Mouse (Mus musculus): ENCODE results near the gene Dbnl.

Dbnl gene

GRCm38 (mm10) chr11:5788056-5789014 is at the start of gene Dbnl:
TSS of gene Dbnl (plus strand) at chr11:5788488.
- in situ Hi-C loops (cut with MboI, MseI) = loop anchor here in 1 of 2 experiments (5.0 to 10.0 kb wide), 2 partner anchors 76 to 304 kb away; no protein-coding TSS in a partner anchor

DNA sequence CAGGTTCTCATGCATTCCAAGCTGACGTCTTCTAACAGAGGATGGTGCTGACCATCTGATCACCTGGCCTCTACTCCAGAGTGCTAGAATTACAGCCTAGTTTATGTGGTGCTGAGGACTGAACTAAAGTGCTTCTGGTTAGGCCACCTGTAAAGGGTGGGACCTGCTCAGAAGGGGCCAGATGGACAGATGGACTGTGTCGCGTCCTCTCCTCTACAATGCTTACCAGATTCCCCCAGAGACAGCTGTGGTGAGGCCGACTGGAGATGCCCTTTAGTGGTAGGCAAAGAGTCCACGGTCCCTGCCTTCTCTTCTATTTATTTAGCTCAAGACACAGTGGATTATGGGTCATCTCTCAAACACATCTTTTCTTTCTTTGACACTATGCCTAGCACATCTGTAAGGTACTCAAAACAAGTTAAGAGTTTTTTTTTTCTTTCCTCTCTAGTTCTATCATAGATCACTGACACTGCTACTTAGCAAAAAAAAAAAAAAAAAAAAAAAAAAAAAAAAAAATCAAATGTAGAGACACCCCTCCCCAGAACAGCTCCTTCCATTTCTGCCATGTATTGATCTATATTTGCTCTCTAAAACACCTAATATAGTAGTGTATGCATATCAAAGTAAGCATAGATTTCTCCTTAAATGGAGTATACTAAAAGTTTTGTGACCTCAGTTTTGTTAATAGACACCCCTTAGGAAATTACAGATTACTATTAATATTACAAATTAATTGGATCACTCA is 49.2 kb upstream of the Dbnl start:
- in situ Hi-C loops (cut with MboI, MseI) = no loop called here

- in situ Hi-C loops (cut with MboI, MseI) = no loop called here
Measured at GRCm38 (mm10) chr11:5739846-5740245, 48.4 kb upstream of the Dbnl start.

GRCm38 (mm10) chr11:5740599-5740964 is 47.7 kb upstream of the Dbnl start:
- in situ Hi-C loops (cut with MboI, MseI) = no loop called here

DNA sequence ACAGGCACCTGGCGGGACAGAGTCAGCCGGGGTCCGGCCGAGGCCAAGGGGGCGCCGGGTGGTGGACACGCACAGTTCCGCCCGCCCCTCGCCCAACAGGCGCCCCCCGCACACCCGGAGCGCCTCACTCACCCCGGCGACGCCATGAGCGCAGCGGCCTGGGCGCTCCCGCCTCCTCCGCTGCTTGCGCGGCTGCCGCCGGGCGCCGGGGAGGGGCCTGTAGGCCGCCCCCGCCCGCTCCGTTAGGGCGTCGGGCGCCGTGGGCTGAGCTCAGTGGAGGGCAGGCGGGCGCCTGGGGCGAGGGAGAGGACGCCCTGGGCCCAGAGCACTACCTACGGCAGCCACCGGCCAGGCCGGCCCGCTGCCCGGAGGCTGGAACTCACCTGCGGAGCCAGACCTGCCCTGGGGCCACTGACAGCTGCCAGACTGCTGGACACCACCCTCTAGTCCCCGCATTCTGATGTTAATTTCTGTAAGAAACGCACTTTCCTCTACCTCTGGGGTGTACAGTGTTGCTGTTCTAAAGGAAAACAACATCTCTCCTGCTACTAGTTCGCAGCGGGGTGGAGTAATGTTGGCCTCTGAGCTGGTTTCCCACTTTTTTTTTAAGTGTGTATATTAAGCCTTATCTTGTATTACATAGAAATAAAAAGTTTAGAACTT is 47.2 kb upstream of the Dbnl start:
- in situ Hi-C loops (cut with MboI, MseI) = no loop called here

DNA sequence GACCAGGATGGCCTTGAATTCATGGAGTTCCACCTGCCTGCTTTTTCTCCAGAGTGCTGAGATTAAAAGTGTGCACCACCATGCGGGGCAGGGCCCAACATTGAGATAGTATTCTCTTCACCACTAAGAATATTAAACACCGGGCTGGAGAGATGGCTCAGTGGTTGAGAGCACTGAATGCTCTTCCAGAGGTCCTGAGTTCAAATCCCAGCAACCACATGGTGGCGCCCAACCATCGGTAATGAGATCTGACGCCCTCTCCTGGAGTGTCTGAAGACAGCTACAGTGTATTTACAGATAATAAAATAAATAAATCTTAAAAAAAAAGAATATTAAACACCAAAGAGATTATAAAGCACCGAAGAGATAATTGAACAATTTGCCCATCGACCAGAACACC is 46.2 kb upstream of the Dbnl start:
- in situ Hi-C loops (cut with MboI, MseI) = no loop called here

- in situ Hi-C loops (cut with MboI, MseI) = no loop called here
Measured at GRCm38 (mm10) chr11:5744951-5745350, 43.3 kb upstream of the Dbnl start.

GRCm38 (mm10) chr11:5753755-5754154 is 34.5 kb upstream of the Dbnl start:
- in situ Hi-C loops (cut with MboI, MseI) = no loop called here

- in situ Hi-C loops (cut with MboI, MseI) = loop anchor here in 1 of 2 experiments (5.0 kb wide), 1 partner anchor 40 kb away; no protein-coding TSS in a partner anchor
Measured at GRCm38 (mm10) chr11:5761820-5762632, 26.3 kb upstream of the Dbnl start, which contains the start of gene Urgcp. TSS of gene Urgcp (minus strand) at chr11:5762376.

GRCm38 (mm10) chr11:5762633-5762982 is 25.7 kb upstream of the Dbnl start:
- in situ Hi-C loops (cut with MboI, MseI) = loop anchor here in 1 of 2 experiments (5.0 kb wide), 1 partner anchor 40 kb away; no protein-coding TSS in a partner anchor

DNA sequence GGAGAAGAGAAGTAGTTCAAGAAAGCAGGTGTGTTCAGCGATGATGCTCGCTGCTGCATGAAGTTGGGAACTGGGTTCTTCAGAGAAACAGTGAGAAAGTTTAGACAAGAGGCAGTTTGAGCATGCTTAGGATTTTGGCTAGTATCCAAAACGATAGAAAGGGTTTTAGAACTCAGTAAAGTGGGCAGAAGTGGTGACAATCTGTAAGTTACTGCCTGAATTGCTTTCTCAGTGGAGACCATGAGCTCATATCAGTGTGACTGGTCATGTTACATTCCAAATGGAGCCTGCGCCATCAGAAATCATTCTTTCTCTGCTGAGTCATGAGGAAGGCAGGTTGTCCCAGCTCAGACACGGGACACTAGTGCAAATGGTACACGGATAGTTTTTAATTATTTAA is 22.3 kb upstream of the Dbnl start:
- in situ Hi-C loops (cut with MboI, MseI) = no loop called here

GRCm38 (mm10) chr11:5778481-5778880 is 9.8 kb upstream of the Dbnl start:
- in situ Hi-C loops (cut with MboI, MseI) = no loop called here

GRCm38 (mm10) chr11:5780035-5780499 is 8.2 kb upstream of the Dbnl start:
- in situ Hi-C loops (cut with MboI, MseI) = loop anchor here in 1 of 2 experiments (10.0 kb wide), 1 partner anchor 295 kb away; no protein-coding TSS in a partner anchor

DNA sequence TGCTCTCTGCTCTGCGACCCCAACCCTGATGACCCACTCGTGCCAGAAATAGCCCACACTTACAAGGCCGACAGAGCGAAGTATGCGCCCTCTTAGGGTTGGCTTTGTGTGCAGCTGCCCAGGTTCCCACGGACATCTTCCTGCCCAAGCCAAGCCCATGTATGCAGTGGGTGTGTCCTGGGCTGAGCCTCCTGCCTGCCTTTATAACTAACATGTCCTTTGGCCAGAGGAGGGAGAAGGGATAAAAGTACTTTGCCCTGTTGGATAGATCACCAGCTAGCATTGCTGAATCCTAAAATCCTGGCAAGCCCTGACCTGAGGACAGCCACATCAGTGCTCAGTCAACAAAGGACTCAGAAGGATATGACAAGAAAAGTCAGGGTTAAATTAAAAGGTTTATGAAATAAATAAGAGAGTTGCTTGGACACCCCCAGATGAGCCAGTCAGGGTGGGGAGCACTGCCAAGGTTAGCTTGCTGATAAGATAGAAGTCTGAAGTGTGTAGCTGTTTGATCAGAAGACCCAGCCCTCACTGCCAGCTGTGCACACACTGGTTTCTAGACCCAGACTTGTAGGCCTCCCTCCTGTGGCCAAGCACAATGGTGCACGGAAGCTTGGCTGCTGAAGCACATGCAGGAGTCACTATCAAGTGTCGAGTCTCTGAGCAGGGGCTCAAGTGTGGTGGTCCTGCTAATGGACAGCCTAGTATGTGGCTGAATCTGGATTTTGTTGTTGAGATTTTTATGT is 5.9 kb upstream of the Dbnl start:
- in situ Hi-C loops (cut with MboI, MseI) = loop anchor here in 1 of 2 experiments (10.0 kb wide), 1 partner anchor 298 kb away; no protein-coding TSS in a partner anchor

DNA sequence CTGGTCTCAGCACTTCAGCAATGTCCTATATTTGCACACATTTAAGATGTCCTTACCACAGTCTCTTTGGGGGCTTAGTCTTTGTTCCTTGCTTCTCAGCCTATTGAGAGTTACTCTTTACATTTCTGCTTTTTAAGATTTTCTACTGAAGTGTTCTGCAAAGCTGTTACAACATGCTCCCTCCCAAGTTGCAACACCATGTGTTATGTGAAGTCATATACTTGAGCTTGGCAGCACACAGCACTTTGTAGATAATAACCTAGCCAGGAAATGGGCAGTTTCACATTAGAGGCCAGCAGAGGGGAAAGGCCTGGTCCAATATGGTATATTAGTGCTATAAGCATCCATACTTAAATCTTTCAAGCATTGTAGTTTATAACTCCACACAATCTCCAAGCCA is 2.6 kb upstream of the Dbnl start:
- in situ Hi-C loops (cut with MboI, MseI) = loop anchor here in 1 of 2 experiments (5.0 to 10.0 kb wide), 2 partner anchors 73 to 301 kb away; no protein-coding TSS in a partner anchor

DNA sequence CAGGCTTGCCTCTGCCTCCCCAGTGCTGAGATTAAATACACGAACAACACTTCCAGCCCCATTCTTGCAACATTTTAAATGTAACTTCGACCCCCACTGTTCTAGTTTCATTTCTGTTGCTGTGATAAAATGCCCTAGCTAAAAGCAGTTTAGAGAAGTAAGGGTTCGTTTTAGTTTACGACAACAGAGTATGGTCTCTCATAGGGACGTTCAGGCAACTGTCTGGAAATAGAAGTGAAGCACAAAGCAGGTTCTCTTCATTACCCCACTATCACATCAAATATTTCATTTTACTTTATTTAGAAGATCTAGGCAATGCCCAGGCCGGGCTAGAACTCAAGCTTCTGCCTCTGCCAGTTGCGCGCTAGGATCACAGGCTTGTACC is 625 bp upstream of the Dbnl start:
- in situ Hi-C loops (cut with MboI, MseI) = loop anchor here in 1 of 2 experiments (5.0 to 10.0 kb wide), 2 partner anchors 75 to 303 kb away; no protein-coding TSS in a partner anchor

DNA sequence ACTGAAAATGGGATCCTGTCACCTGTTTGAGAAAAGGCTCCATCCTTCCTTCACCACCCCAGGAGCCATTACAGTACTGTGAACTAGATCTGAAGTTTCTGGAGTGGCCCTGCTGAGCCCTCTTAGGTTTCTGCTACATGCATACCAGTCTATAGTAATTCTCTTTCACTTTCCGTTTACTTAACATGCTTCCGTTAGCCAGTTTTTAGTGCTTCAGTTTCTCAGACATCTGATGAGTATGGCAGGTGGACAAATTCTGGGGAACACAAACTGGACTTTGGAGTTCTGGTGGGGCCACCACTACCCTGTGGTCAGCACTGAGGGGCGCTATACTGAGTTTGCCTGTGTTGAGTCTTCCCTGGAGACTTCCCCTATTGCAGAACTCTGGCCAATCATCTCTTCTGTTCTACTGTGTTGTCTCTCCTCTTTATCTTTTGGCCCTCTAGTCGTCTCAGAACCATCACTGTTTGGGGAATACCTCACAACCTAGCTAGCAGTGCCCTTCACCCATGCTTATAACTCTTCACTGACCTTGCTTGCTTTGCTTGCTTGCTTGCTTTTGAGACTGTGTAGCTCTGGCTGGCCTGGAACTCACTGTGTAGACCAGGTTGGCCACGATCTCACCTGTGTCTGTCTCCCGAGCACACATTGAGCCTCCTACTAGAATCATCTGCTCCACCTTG is 924 bp downstream of the Dbnl start:
- in situ Hi-C loops (cut with MboI, MseI) = loop anchor here in 1 of 2 experiments (5.0 to 10.0 kb wide), 2 partner anchors 77 to 304 kb away; no protein-coding TSS in a partner anchor

DNA sequence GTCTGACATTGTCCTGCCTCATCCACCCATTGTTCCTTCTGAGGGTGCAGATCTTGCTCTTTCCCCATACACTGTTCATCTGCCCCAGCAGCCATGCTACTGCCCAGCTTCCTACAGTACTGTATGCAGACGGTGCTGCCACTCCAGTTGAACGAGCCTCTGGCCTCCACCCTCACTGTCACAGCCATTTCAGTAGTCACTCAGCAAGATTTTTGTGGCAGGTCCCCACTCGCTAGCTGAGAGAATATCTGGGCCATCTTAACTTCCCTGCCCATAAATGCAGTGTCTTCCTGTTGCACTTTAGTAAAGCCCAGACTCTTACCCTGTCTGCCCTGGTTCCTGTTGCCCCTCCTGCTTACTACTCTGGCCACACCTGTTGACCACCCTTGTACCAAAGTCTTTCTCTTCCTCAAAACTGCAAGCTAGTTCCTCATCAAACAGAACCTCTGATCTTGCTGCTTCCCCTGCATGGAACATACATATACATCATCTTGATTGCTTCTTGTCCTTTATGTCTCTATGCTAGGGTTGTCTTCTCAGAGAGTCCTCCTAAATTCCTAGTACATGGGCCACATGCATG is 1.6 kb downstream of the Dbnl start:
- in situ Hi-C loops (cut with MboI, MseI) = loop anchor here in 1 of 2 experiments (5.0 to 10.0 kb wide), 2 partner anchors 78 to 305 kb away; no protein-coding TSS in a partner anchor

GRCm38 (mm10) chr11:5790431-5790830 is 2.1 kb downstream of the Dbnl start:
- in situ Hi-C loops (cut with MboI, MseI) = no loop called here
